Comparison of ENCODE assay signal across 11 mouse cellular contexts in genomic region chr11:116162146-116162545, GRCm38 (mm10). TPM values are rescaled to one million over a fixed set of nuclear protein-coding genes. Genes with fewer than 3 reads are reported as not detected.
DNase-seq lines count a peak whose midpoint lies in the region; ATAC-seq lines count a peak whose summit lies in the region.
"Had no signal": no experiment of that assay in that cellular context is flagged by ENCODE, and none has a peak within 500 bp of the region (broad histone marks: within the 10 kb centered on the region; RNA-seq: fewer than 3 reads in every experiment).

No protein-coding gene starts in this region.

- no peak overlapping the region for H3K4me2 ChIP-seq in hindbrain, embryonic 13.5 days
- no peak overlapping the region for H3K4me2 ChIP-seq in hindbrain, embryonic 11.5 days (replicated peaks; ENCODE audit: low read depth, low read length)
- H3K4me2 ChIP-seq: heart, embryonic 15.5 days; lung, embryonic 14.5 days had no signal

- H3K4me3 ChIP-seq in hindbrain, embryonic 13.5 days: no peak overlapping the region
- H3K4me3 ChIP-seq in hindbrain, embryonic 11.5 days (ENCODE audit: low read depth, low read length): no peak overlapping the region
- H3K4me3 ChIP-seq: heart, embryonic 15.5 days had no signal

- DNase-seq in hindbrain, embryonic 11.5 days (ENCODE audit: low spot score): no peak
- peak; percentile 17 for DNase-seq in thymus, postnatal 14 days
- DNase-seq in thymus, postnatal 10 days (ENCODE audit: low spot score in 2 of 2): no peak
- peak; percentile 45 to 52 for DNase-seq in left cerebral cortex, postnatal 10 days (ENCODE audit: extremely low spot score in 1 of 2, low spot score in 2 of 2)
- DNase-seq in kidney, adult 9 months: no peak
- DNase-seq in ovary, postnatal 10 days (ENCODE audit: low spot score): no peak
- DNase-seq: cerebellum, adult 18-20 months; lung, embryonic 14.5 days had no signal

- no peak; the same call in 1 of the 2 replicates for ATAC-seq in hindbrain, embryonic 13.5 days (ENCODE audit: low FRiP score)
- no peak for ATAC-seq in hindbrain, embryonic 11.5 days (ENCODE audit: low FRiP score)
- ATAC-seq in monocyte, adult 5-6 weeks (replicated peaks; ENCODE audit: insufficient number of reproducible peaks, low FRiP score, low TSS enrichment, poor library complexity, severe bottlenecking): no peak

- intact Hi-C loops in left cerebral cortex, postnatal 10 days (cut with DNase I): no loop called here

- H3K27me3 ChIP-seq in hindbrain, embryonic 13.5 days: no peaks in the 10 kb centered on the region
- no peaks in the 10 kb centered on the region for H3K27me3 ChIP-seq in hindbrain, embryonic 11.5 days (ENCODE audit: control insufficient read depth, insufficient read depth, low read length)
- H3K27me3 ChIP-seq: heart, embryonic 15.5 days had no signal

- H3K4me1 ChIP-seq in hindbrain, embryonic 13.5 days (replicated peaks): peaks cover 35% of the 10 kb centered on the region
- peaks cover 7% of the 10 kb centered on the region for H3K4me1 ChIP-seq in hindbrain, embryonic 11.5 days (replicated peaks; ENCODE audit: control insufficient read depth, insufficient read depth, low read length)

- WGBS in hindbrain, embryonic 13.5 days: 65% methylated on average over 10 of the region's 10 CpGs
- WGBS in hindbrain, embryonic 11.5 days: 76% methylated on average over 10 of the region's 10 CpGs

- H3K9me3 ChIP-seq in hindbrain, embryonic 13.5 days: no peaks in the 10 kb centered on the region
- H3K9me3 ChIP-seq in hindbrain, embryonic 11.5 days (ENCODE audit: control insufficient read depth, low read length): no peaks in the 10 kb centered on the region
- H3K9me3 ChIP-seq: heart, embryonic 15.5 days had no signal

- no peak overlapping the region for H3K9ac ChIP-seq in hindbrain, embryonic 13.5 days
- H3K9ac ChIP-seq in hindbrain, embryonic 11.5 days (ENCODE audit: low read depth, low read length): no peak overlapping the region
- H3K9ac ChIP-seq: heart, embryonic 15.5 days; lung, embryonic 14.5 days had no signal

- H3K27ac ChIP-seq in hindbrain, embryonic 13.5 days: 0 out of 2 replicates have a peak overlapping the region, but pooled peaks have one; percentile 4
- no peak overlapping the region for H3K27ac ChIP-seq in hindbrain, embryonic 11.5 days (ENCODE audit: low read depth, low read length)
- H3K27ac ChIP-seq: heart, embryonic 15.5 days had no signal

- peaks cover 71% of the 10 kb centered on the region for H3K36me3 ChIP-seq in hindbrain, embryonic 13.5 days
- H3K36me3 ChIP-seq in hindbrain, embryonic 11.5 days (ENCODE audit: control insufficient read depth, insufficient read depth, low read length): peaks cover 6% of the 10 kb centered on the region

RNA-seq across cellular contexts. Expression of gene Fbf1, which starts 5.8 kb away (rescaled TPM):
- polyA plus RNA-seq in hindbrain, embryonic 13.5 days (2015; fragmentation: Nextera tagmentation; extraction: Ambion mirVana): 64.4 and 69.5 TPM in 2 replicates
- polyA plus RNA-seq in hindbrain, embryonic 11.5 days (2014; fragmentation: Nextera tagmentation; extraction: Ambion mirVana): 28.4 and 32.1 TPM in 2 replicates
- 100 to 1,000 TPM in 1 of 2 experiments, 10 to 100 TPM in 1; 96.2 to 100 TPM for total RNA-seq in left cerebral cortex, postnatal 10 days (2021)
- 12.9 to 31.1 TPM (median 16.4 TPM) in 3 replicates for total RNA-seq in monocyte, adult 5-6 weeks (2017)

RNA-seq across cellular contexts. Expression of gene Mrpl38, which starts 23.5 kb away (rescaled TPM):
- 76.4 and 78.2 TPM in 2 replicates for polyA plus RNA-seq in hindbrain, embryonic 13.5 days (2015; fragmentation: Nextera tagmentation; extraction: Ambion mirVana)
- 93.2 and 100 TPM in 2 replicates for polyA plus RNA-seq in hindbrain, embryonic 11.5 days (2014; fragmentation: Nextera tagmentation; extraction: Ambion mirVana)
- 10 to 100 TPM; 52.2 to 54.6 TPM for total RNA-seq in left cerebral cortex, postnatal 10 days (2021)
- 10.7 to 28.4 TPM (median 15.3 TPM) in 3 replicates for total RNA-seq in monocyte, adult 5-6 weeks (2017)

RNA-seq across cellular contexts. Expression of gene Trim65, which starts 31.2 kb away (rescaled TPM):
- 1.9 and 2.3 TPM in 2 replicates for polyA plus RNA-seq in hindbrain, embryonic 13.5 days (2015; fragmentation: Nextera tagmentation; extraction: Ambion mirVana)
- polyA plus RNA-seq in hindbrain, embryonic 11.5 days (2014; fragmentation: Nextera tagmentation; extraction: Ambion mirVana): 1.4 and 2.5 TPM in 2 replicates
- total RNA-seq in left cerebral cortex, postnatal 10 days (2021): 1 to 10 TPM; 6.2 to 6.6 TPM
- 13.9 to 23.1 TPM (median 20.1 TPM) in 3 replicates for total RNA-seq in monocyte, adult 5-6 weeks (2017)

RNA-seq across cellular contexts. Expression of gene Trim47, which starts 35.1 kb away (rescaled TPM):
- 3.9 and 4.5 TPM in 2 replicates for polyA plus RNA-seq in hindbrain, embryonic 13.5 days (2015; fragmentation: Nextera tagmentation; extraction: Ambion mirVana)
- polyA plus RNA-seq in hindbrain, embryonic 11.5 days (2014; fragmentation: Nextera tagmentation; extraction: Ambion mirVana): 3.0 TPM in 2 replicates
- 1 to 10 TPM; 6.2 to 7.9 TPM for total RNA-seq in left cerebral cortex, postnatal 10 days (2021)
- not detected in 3 replicates for total RNA-seq in monocyte, adult 5-6 weeks (2017)

RNA-seq across cellular contexts. Expression of gene Ten1, which starts 36.5 kb away (rescaled TPM):
- polyA plus RNA-seq in hindbrain, embryonic 13.5 days (2015; fragmentation: Nextera tagmentation; extraction: Ambion mirVana): 87.7 and 91.7 TPM in 2 replicates
- polyA plus RNA-seq in hindbrain, embryonic 11.5 days (2014; fragmentation: Nextera tagmentation; extraction: Ambion mirVana): 59.4 and 60.7 TPM in 2 replicates
- 10 to 100 TPM; 44.8 to 50.9 TPM for total RNA-seq in left cerebral cortex, postnatal 10 days (2021)
- total RNA-seq in monocyte, adult 5-6 weeks (2017): 27.4 to 31.3 TPM (median 30.8 TPM) in 3 replicates

Comparison
In these comparisons a context has a peak if more than half of its experiments do, and no peak if none do; other contexts are left out.
1. DNase-seq: peak in thymus, postnatal 14 days (single experiment) and left cerebral cortex, postnatal 10 days (2 of 2); none in hindbrain, embryonic 11.5 days (single experiment), thymus, postnatal 10 days (0 of 2), kidney, adult 9 months (single experiment) and ovary, postnatal 10 days (single experiment).